Mouse (Mus musculus) gastrocnemius, postnatal 14 days (tissue): ENCODE data around the gene Hoxb8. TPM values are rescaled to one million over a fixed set of nuclear protein-coding genes. Genes with fewer than 3 reads are reported as not detected.

Experiments
- DNase-seq: peaks from one replicate; pipeline ENCODE4 v3.0.0; 2021; ENCODE audit warnings: mixed read lengths
- intact Hi-C: fragments of 180-260 bp; cut with DNase I; formaldehyde crosslinking; loops from one replicate; pipeline ENCODE4 v1.15.1; 2025; ENCODE audit warnings: low total_unique reads
- microRNA-seq, 2 experiments: library from miRNA; unstranded; fragments of <30 nt; microRNA quantifications; one replicate each; pipeline ENCODE4 v1.2.0; 2021
- total RNA-seq, 2 experiments: library from RNA; stranded (reverse); gene quantifications; 2 replicates each; pipeline ENCODE4 v1.2.3; 2021

The Hoxb8 gene
- total RNA-seq, 2 experiments from 2014 or later = 0.71 to 0.74 TPM

GRCm38 (mm10) chr11:96324125-96324524 lies 42.4 kb downstream of the Hoxb8 start:
- intact Hi-C loops = no loop called here

GRCm38 (mm10) chr11:96324965-96325364 lies 43.3 kb downstream of the Hoxb8 start:
- no peak for DNase-seq
- intact Hi-C loops = no loop called here

More at GRCm38 (mm10) chr11:96324125-96324524, 42.4 kb downstream of the Hoxb8 start:
- no peak for DNase-seq

GRCm38 (mm10) chr11:96325747-96326212 lies 44.1 kb downstream of the Hoxb8 start:
- DNase-seq = no peak

GRCm38 (mm10) chr11:96326705-96327104 lies 45.0 kb downstream of the Hoxb8 start:
- no peak for DNase-seq
- intact Hi-C loops = no loop called here

More at GRCm38 (mm10) chr11:96325747-96326212, 44.1 kb downstream of the Hoxb8 start:
- intact Hi-C loops = no loop called here

GRCm38 (mm10) chr11:96327122-96327521 lies 45.4 kb downstream of the Hoxb8 start:
- intact Hi-C loops = no loop called here
- no peak for DNase-seq

GRCm38 (mm10) chr11:96327750-96328149 lies 46.0 kb downstream of the Hoxb8 start:
- intact Hi-C loops = no loop called here
- DNase-seq = no peak

- DNase-seq = no peak
- intact Hi-C loops = no loop called here
These were observed 46.9 kb downstream of the Hoxb8 start for GRCm38 (mm10) chr11:96328605-96329004.

- no peak for DNase-seq
- intact Hi-C loops = no loop called here
These were observed 50.4 kb downstream of the Hoxb8 start for GRCm38 (mm10) chr11:96332105-96332504.

GRCm38 (mm10) chr11:96332618-96333032 lies 50.9 kb downstream of the Hoxb8 start:
- DNase-seq = no peak
- intact Hi-C loops = no loop called here

GRCm38 (mm10) chr11:96333241-96334001 lies 51.7 kb downstream of the Hoxb8 start:
- no peak for DNase-seq
- intact Hi-C loops = no loop called here

GRCm38 (mm10) chr11:96334002-96334364 lies 52.3 kb downstream of the Hoxb8 start:
- intact Hi-C loops = no loop called here

More at GRCm38 (mm10) chr11:96334002-96334364, 52.3 kb downstream of the Hoxb8 start:
- no peak for DNase-seq

Small RNAs within 50 kb of the gene (microRNA-seq; reads per million reads assigned to microRNA genes)
- 3,662 to 4,214 reads per million in 2 experiments for gene Mir10a
- 4.1 to 8.5 reads per million in 2 experiments for gene Mir196a-1

Other genes with a start within 250 kb of the Hoxb8 start
- 10 to 100 TPM; 27.6 to 31.7 TPM for gene Snf8, start 247.0 kb upstream of the Hoxb8 start, total RNA-seq
- gene Ube2z, start 216.5 kb upstream of the Hoxb8 start, total RNA-seq = 10 to 100 TPM; 17.6 to 19.9 TPM
- gene Atp5g1, start 206.2 kb upstream of the Hoxb8 start, total RNA-seq = 1,000 to 10,000 TPM; 1,272 to 1,516 TPM
- not detected for gene Calcoco2, start 169.9 kb upstream of the Hoxb8 start, total RNA-seq
- not detected for gene Ttll6, start 148.1 kb upstream of the Hoxb8 start, total RNA-seq
- gene Hoxb13, start 87.6 kb upstream of the Hoxb8 start, total RNA-seq = not detected
- under 1 TPM; 0.49 to 0.59 TPM for gene Hoxb9, start 10.4 kb upstream of the Hoxb8 start, total RNA-seq
- 1 to 10 TPM; 1.5 to 1.6 TPM for gene Hoxb7, start 4.7 kb downstream of the Hoxb8 start, total RNA-seq
- gene Hoxb6, start 10.6 kb downstream of the Hoxb8 start, total RNA-seq = under 1 TPM; 0.43 to 0.75 TPM
- gene Hoxb5, start 21.4 kb downstream of the Hoxb8 start, total RNA-seq = under 1 TPM; 0.90 to 0.91 TPM
- under 1 TPM; 0.51 to 0.53 TPM for gene Hoxb4, start 36.4 kb downstream of the Hoxb8 start, total RNA-seq
- gene Hoxb3, start 41.4 kb downstream of the Hoxb8 start, total RNA-seq = under 1 TPM; 0.66 to 0.80 TPM
- 1 to 10 TPM in 1 of 2 experiments, under 1 TPM in 1; 0.51 to 1.1 TPM for gene Hoxb2, start 68.6 kb downstream of the Hoxb8 start, total RNA-seq
- not detected for gene Hoxb1, start 83.8 kb downstream of the Hoxb8 start, total RNA-seq
- under 1 TPM in 1 of 2 experiments, not detected in 1; 0.20 TPM for gene Skap1, start 182.7 kb downstream of the Hoxb8 start, total RNA-seq